14 mouse cellular contexts compared by ENCODE assay signal in genomic region chr2:16029752-16030151, GRCm38 (mm10).
DNase-seq lines count a peak whose midpoint lies in the region; TF ChIP-seq lines count a peak whose summit lies in the region.
"Had no signal": no experiment of that assay in that cellular context is flagged by ENCODE, and none has a peak within 500 bp of the region (broad histone marks: within the 10 kb centered on the region; RNA-seq: fewer than 3 reads in every experiment).

No protein-coding gene starts in this region.

- no peaks in the 10 kb centered on the region for H3K27me3 ChIP-seq in hindbrain, embryonic 10.5 days (ENCODE audit: insufficient read depth, poor library complexity, severe bottlenecking)
- H3K27me3 ChIP-seq: embryonic facial prominence, embryonic 15.5 days; hindbrain, embryonic 12.5 days; liver, embryonic 12.5 days; stomach, embryonic 15.5 days had no signal

- no peak overlapping the region for H3K4me3 ChIP-seq in gastrocnemius, adult 2 months
- H3K4me3 ChIP-seq in hindbrain, embryonic 10.5 days = no peak overlapping the region
- H3K4me3 ChIP-seq: embryonic facial prominence, embryonic 15.5 days; hindbrain, embryonic 12.5 days; liver, embryonic 12.5 days; stomach, embryonic 15.5 days had no signal

- H3K27ac ChIP-seq in gastrocnemius, adult 2 months = no peak overlapping the region
- no peak overlapping the region for H3K27ac ChIP-seq in hindbrain, embryonic 10.5 days
- H3K27ac ChIP-seq: embryonic facial prominence, embryonic 15.5 days; hindbrain, embryonic 12.5 days; liver, embryonic 12.5 days; stomach, embryonic 15.5 days had no signal

- H3K4me1 ChIP-seq in hindbrain, embryonic 10.5 days (replicated peaks) = no peaks in the 10 kb centered on the region
- H3K4me1 ChIP-seq: embryonic facial prominence, embryonic 15.5 days; hindbrain, embryonic 12.5 days; liver, embryonic 12.5 days; stomach, embryonic 15.5 days had no signal

- no peaks in the 10 kb centered on the region for H3K36me3 ChIP-seq in hindbrain, embryonic 10.5 days
- H3K36me3 ChIP-seq: embryonic facial prominence, embryonic 15.5 days; hindbrain, embryonic 12.5 days; liver, embryonic 12.5 days; stomach, embryonic 15.5 days had no signal

- TF ChIP-seq CTCF in gastrocnemius, adult 2 months (IDR thresholded peaks at IDR 0.05) = no peak

- WGBS in hindbrain, embryonic 10.5 days = 44% methylated on average over 12 of the region's 12 CpGs

- H3K9me3 ChIP-seq in hindbrain, embryonic 10.5 days = no peaks in the 10 kb centered on the region
- H3K9me3 ChIP-seq: embryonic facial prominence, embryonic 15.5 days; hindbrain, embryonic 12.5 days; liver, embryonic 12.5 days; stomach, embryonic 15.5 days had no signal

- intact Hi-C loops in gastrocnemius, adult 2 months (cut with DNase I) = no loop called here

- DNase-seq in gastrocnemius, adult 2 months = peak; percentile 23
- DNase-seq in gastrocnemius, postnatal 25 days = no peak
- DNase-seq in lung, postnatal 10 days = peak; percentile 13
- DNase-seq in lung, postnatal 25 days (ENCODE audit: low spot score) = no peak
- DNase-seq in Muller cell, postnatal 12 days (ENCODE audit: inconsistent ontology term) = peak; percentile 11
- DNase-seq in embryo, embryonic 11 days = peak; percentile 9
- DNase-seq in urinary bladder, postnatal 36 days (ENCODE audit: low spot score in 2 of 2) = no peak
- DNase-seq in hindbrain, embryonic 10.5 days (ENCODE audit: low spot score) = no peak
- DNase-seq: cerebellum, adult 9-10 months; kidney, adult 11 months had no signal

Comparison
In these comparisons a context has a peak if more than half of its experiments do, and no peak if none do; other contexts are left out.
1. DNase-seq: peak in gastrocnemius, adult 2 months (single experiment), lung, postnatal 10 days (single experiment), Muller cell, postnatal 12 days (single experiment) and embryo, embryonic 11 days (single experiment); none in gastrocnemius, postnatal 25 days (single experiment), lung, postnatal 25 days (single experiment), urinary bladder, postnatal 36 days (0 of 2) and hindbrain, embryonic 10.5 days (single experiment).